Mouse (Mus musculus) liver, postnatal 0 days (tissue): ENCODE results near the gene Ccnl1. TPM values are rescaled to one million over a fixed set of nuclear protein-coding genes. Genes with fewer than 3 reads are reported as not detected.

Experiments used
- ATAC-seq: fragments of 200-750 bp; cut with Nextera tagmentation; 2 replicates; pipeline ENCODE4 v1.8.0; 2017; ENCODE audit warnings: mild to moderate bottlenecking, moderate library complexity
- DNase-seq: peaks from one replicate; pipeline ENCODE4 v3.0.0-alpha.2; 2016
- H3K27ac ChIP-seq: fragments of 300-500 bp; sonication (generic); 2 replicates; pipeline ENCODE4 v1.5.1; 2014; ENCODE audit warnings: antibody characterized with exemption, moderate library complexity, mild to moderate bottlenecking, low read depth
- H3K27me3 ChIP-seq: fragments of 300-500 bp; sonication (generic); 2 replicates; pipeline ENCODE4 v1.6.1; 2014; ENCODE audit warnings: low read length, control low read depth, mixed read lengths; ENCODE audit not compliant: insufficient read depth
- H3K36me3 ChIP-seq: fragments of 300-500 bp; sonication (generic); replicated peaks from 2 replicates; pipeline ENCODE4 v1.6.1; 2014; ENCODE audit warnings: mild to moderate bottlenecking, control low read depth, low read length, moderate library complexity, mixed read lengths; ENCODE audit not compliant: insufficient read depth
- H3K4me1 ChIP-seq: fragments of 300-500 bp; sonication (generic); 2 replicates; pipeline ENCODE4 v1.6.1; 2014; ENCODE audit warnings: antibody characterized with exemption, mild to moderate bottlenecking, control low read depth; ENCODE audit not compliant: insufficient read depth
- H3K4me2 ChIP-seq: fragments of 300-500 bp; sonication (generic); 2 replicates; pipeline ENCODE4 v1.6.1; 2014; ENCODE audit warnings: low read depth, mild to moderate bottlenecking, low read length, moderate library complexity, mixed read lengths
- H3K4me3 ChIP-seq: fragments of 300-500 bp; sonication (generic); 2 replicates; pipeline ENCODE4 v1.5.1; 2014; ENCODE audit warnings: low read depth, low read length
- H3K9ac ChIP-seq: fragments of 300-500 bp; sonication (generic); replicated peaks from 2 replicates; pipeline ENCODE4 v1.6.1; 2014; ENCODE audit warnings: mild to moderate bottlenecking, moderate library complexity
- H3K9me3 ChIP-seq: fragments of 300-500 bp; sonication (generic); 2 replicates; pipeline ENCODE4 v1.6.1; 2016; ENCODE audit warnings: mild to moderate bottlenecking, control low read depth, low read length, mixed read lengths
- CTCF ChIP-seq: sonication (generic); IDR thresholded peaks from 2 replicates; pipeline ENCODE4 v1.5.1; 2016; ENCODE audit warnings: antibody characterized with exemption, low read depth
- EP300 ChIP-seq: IDR thresholded peaks from 2 replicates; pipeline ENCODE4 v1.6.1; 2016; ENCODE audit warnings: antibody characterized with exemption, low read depth, mild to moderate bottlenecking
- WGBS: fragments of 180-500 bp; shearing (Covaris S2); extraction: QIAGEN DNeasy Blood & Tissue Kit; methylation state at CpG from one replicate; pipeline ENCODE4 v1.1.7; 2014; ENCODE audit not compliant: insufficient replicate concordance; 5-methylcytosine and 5-hydroxymethylcytosine counted together
- polyA plus RNA-seq: library from polyadenylated mRNA; unstranded; fragments of >200 nt; fragmentation: Nextera tagmentation; extraction: Ambion mirVana; gene quantifications from 2 replicates; pipeline ENCODE4 v1.2.1, GENCODE M21; 2015

Gene Ccnl1
- polyA plus RNA-seq, 1 experiment from 2014 or later = 38.1 TPM

DNA sequence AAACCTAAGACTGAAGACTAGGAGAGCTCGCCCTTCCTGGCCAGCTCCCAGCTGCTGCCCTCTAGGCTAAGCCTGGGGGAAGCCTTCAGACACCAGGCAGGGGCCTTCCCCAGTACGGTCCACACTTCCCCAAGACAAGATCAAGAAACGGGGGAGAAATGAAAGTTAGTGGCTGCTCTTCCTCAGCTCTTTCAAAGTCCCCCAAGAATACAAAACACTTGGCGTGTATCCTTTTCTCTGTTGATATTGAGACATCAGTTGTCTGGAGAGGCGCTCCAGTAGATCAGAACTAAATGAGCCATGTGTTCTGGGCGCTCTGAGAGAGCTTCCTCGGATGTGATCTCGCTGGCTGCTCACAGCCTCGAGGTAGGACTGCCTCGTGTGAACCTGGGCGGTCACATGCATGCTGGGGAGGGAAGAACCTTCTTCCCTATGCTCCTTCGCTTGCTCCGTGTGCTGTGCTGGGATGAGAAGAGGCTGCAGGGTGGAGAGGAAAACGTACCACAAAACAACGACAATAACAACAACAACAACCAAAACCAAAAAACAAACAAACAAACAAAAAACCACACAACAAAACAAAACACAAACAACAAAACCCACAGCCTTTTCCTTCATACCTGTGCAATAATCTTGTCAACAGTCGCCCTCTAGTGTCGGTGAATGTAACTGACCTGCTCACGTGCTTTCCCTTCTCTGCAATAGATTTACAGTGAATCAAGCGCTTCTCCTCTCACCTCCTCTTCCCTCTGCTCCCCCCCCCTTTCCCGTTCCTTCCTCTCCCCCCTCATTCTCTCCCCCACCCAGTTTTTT, 28.0 kb downstream of the Ccnl1 start:
- peak; percentile 53 for ATAC-seq
- peak overlapping the region; percentile 63 for H3K4me2 ChIP-seq
- no peaks in the 10 kb centered on the region for H3K27me3 ChIP-seq
- peaks cover 16% of the 10 kb centered on the region for H3K4me1 ChIP-seq
- peak; percentile 69 for DNase-seq
- WGBS = 22% methylated on average over 20 of the region's 20 CpGs
- 0 out of 2 replicates have a peak overlapping the region, but pooled peaks have one; percentile 47 for H3K9ac ChIP-seq
- TF ChIP-seq CTCF = peak; percentile 81
- TF ChIP-seq EP300 = no peak
- H3K9me3 ChIP-seq = no peaks in the 10 kb centered on the region
- H3K4me3 ChIP-seq = peak overlapping the region; percentile 28
- no peaks in the 10 kb centered on the region for H3K36me3 ChIP-seq
- peak overlapping the region; percentile 58; the same call in 1 of the 2 replicates for H3K27ac ChIP-seq

DNA sequence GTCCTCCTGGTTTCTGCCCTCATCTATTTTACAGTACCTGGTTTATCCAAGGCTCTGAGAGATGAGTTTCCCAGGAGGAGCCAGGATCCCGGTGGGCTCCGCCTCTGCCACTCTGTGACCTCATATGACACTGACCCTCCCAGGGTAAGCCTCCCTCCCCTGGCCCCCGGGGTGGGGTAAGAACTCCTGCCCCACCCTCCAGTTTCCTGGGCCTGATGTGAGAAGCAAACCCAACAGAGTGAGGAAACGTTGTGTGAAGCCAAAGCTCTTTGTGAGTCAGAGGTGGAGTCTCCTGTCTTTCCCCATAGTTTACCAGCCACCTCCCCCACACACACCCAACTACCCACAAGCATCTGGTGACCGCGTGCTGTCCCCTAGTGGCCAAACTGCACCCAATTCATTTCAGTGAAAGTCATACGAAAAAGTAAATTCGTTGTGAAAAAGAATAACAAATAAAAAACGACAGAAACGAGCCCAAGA, 28.7 kb downstream of the Ccnl1 start:
- Histone ChIP-seq H3K4me3 (peak overlapping the region; percentile 28), H3K27me3 (no peaks in the 10 kb centered on the region), H3K4me1 (peaks cover 17% of the 10 kb centered on the region), H3K36me3 (no peaks in the 10 kb centered on the region), H3K27ac (peak overlapping the region; percentile 58; the same call in 1 of the 2 replicates), H3K4me2 (peak overlapping the region; percentile 63), H3K9me3 (no peaks in the 10 kb centered on the region), H3K9ac (0 out of 2 replicates have a peak overlapping the region, but pooled peaks have one; percentile 47)
- TF ChIP-seq EP300 = peak; percentile 39
- TF ChIP-seq CTCF = peak; percentile 94
- DNase-seq (peak; percentile 86), ATAC-seq (peak; percentile 93)
- WGBS = 4% methylated on average over 10 of the region's 10 CpGs

DNA sequence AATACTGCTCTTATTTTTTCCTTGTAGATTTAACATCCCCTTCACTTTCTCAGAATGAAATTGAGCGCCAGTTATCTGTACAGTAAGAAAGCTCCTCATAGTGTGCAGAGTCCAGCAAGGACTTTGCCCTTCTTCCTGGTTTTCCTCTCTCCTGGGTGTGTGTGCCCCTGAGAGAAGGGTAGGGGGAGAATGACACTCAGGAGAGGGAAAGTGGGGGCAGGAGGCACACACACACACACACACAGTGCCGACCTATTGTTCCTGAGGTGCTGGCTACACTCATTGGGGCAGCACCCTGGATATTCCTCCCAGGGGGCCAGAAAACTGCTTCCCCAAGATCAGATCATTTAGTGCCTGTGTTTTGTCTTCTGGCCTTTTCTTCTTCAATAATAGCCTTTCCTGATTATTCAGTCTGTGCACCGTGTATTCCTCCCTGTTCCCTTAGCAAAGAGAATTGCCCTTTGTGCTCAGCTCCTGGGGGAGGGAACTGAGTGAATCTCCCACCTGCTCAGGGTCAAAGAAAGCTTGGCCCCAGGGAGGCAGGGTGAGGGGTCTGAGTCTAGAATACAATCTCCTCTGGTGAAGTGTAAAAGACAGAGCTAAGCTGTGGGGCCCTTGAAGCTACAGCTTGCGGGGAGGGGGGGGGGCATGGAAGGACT, 29.3 kb downstream of the Ccnl1 start:
- no peaks in the 10 kb centered on the region for H3K9me3 ChIP-seq
- no peaks in the 10 kb centered on the region for H3K27me3 ChIP-seq
- no peak for DNase-seq
- no peaks in the 10 kb centered on the region for H3K36me3 ChIP-seq
- WGBS = 57% methylated on average over 4 of the region's 4 CpGs
- H3K4me2 ChIP-seq = peak overlapping the region; percentile 63; the same call in 1 of the 2 replicates
- H3K4me1 ChIP-seq = peaks cover 17% of the 10 kb centered on the region
- ATAC-seq = no peak
- TF ChIP-seq EP300 = no peak
- TF ChIP-seq CTCF = no peak
- H3K9ac ChIP-seq = no peak overlapping the region
- H3K27ac ChIP-seq = peak overlapping the region; percentile 44; the same call in 1 of the 2 replicates
- H3K4me3 ChIP-seq = no peak overlapping the region; the same call in 1 of the 2 replicates

DNA sequence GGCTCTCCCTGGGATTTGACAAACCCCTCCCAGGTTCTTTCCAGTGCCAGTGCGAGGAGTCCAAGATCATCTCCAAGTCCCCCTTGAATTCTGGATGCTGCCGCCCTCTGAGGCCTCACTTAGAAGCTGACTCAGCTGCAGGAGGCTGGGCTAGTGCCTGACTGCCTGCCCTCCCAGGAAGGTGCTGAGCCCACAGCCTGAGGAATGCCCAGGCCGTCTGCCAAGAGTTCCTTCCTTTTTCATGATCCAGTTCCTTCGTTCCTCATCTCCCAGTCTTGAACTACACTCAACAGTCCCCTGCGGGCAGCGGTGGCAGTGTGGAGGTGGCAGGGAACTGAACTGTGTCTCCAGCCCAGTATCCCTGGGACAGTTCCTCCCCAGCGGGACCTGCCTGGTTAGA, 30.4 kb downstream of the Ccnl1 start:
- ATAC-seq (no peak), DNase-seq (no peak)
- Histone ChIP-seq H3K4me3 (no peak overlapping the region), H3K9ac (no peak overlapping the region), H3K9me3 (no peaks in the 10 kb centered on the region), H3K4me2 (no peak overlapping the region), H3K4me1 (peaks cover 17% of the 10 kb centered on the region), H3K36me3 (no peaks in the 10 kb centered on the region), H3K27me3 (no peaks in the 10 kb centered on the region), H3K27ac (no peak overlapping the region)
- TF ChIP-seq EP300 (no peak), CTCF (no peak)
- WGBS = 62% methylated on average over 7 of the region's 7 CpGs

DNA sequence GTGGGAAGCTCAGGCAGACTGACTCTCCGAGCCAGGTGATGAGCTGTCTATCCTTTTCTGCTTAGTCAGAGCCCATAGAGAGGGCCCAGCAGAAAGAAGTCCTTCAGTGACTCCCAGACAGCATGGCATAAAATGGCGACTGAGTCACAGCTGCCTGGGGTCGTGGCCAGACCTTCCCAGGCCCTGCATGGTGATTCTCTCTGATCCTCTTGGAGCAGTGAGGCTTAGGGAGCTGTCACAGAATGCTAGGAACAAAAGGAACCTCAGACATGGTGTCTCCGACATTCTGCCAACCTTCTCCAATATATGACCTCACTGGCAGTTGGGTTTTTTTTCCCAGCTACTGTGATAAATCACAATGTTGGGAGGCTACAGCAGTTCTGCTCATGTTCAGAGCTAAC, 30.9 kb downstream of the Ccnl1 start:
- no peaks in the 10 kb centered on the region for H3K9me3 ChIP-seq
- no peak overlapping the region for H3K9ac ChIP-seq
- peaks cover 17% of the 10 kb centered on the region for H3K4me1 ChIP-seq
- ATAC-seq = no peak
- H3K36me3 ChIP-seq = no peaks in the 10 kb centered on the region
- H3K27ac ChIP-seq = no peak overlapping the region
- H3K27me3 ChIP-seq = no peaks in the 10 kb centered on the region
- WGBS = 73% methylated on average over 4 of the region's 4 CpGs
- no peak for DNase-seq
- TF ChIP-seq CTCF = no peak
- TF ChIP-seq EP300 = no peak
- no peak overlapping the region for H3K4me2 ChIP-seq
- H3K4me3 ChIP-seq = no peak overlapping the region

DNA sequence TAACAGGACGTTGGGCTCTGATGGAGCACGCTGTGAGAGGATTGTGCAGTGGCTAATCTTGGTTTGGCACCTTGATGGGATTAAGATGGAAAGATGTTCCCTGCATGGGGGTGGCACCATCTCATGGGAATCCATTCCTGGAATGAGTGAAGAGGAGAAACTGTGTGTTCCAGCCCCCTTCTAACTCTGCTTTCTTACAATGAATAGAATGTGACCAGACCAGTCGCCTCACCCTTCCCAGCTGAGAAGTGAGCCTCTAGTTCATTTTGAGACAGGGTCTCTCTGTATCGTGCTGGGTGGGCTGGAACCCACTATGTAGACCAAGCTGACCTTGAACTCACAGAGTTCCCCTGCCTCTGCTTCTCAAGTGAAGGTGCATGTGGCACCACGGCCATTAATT, 31.6 kb downstream of the Ccnl1 start:
- Histone ChIP-seq H3K27ac (no peak overlapping the region), H3K4me1 (peaks cover 17% of the 10 kb centered on the region), H3K36me3 (no peaks in the 10 kb centered on the region), H3K9ac (no peak overlapping the region), H3K9me3 (no peaks in the 10 kb centered on the region), H3K27me3 (no peaks in the 10 kb centered on the region), H3K4me3 (no peak overlapping the region), H3K4me2 (no peak overlapping the region)
- TF ChIP-seq EP300 (no peak), CTCF (no peak)
- no peak for ATAC-seq
- no peak for DNase-seq
- 79% methylated on average over 5 of the region's 5 CpGs for WGBS
